Mouse (Mus musculus) hindbrain, embryonic 16.5 days (tissue): ENCODE measurements around the gene Rprd2. TPM values are rescaled to one million over a fixed set of nuclear protein-coding genes. Genes with fewer than 3 reads are reported as not detected.

Experiments
- ATAC-seq: fragments of 200-750 bp; cut with Nextera tagmentation; 2 replicates; pipeline ENCODE4 v1.8.0; 2017; ENCODE audit warnings: moderate TSS enrichment, moderate library complexity
- H3K27ac ChIP-seq: fragments of 300-500 bp; sonication (generic); 2 replicates; pipeline ENCODE4 v1.5.1; 2014; ENCODE audit warnings: low read depth, mild to moderate bottlenecking, control low read depth, low read length, moderate library complexity
- H3K27me3 ChIP-seq: fragments of 300-500 bp; sonication (generic); replicated peaks from 2 replicates; pipeline ENCODE4 v1.6.1; 2014; ENCODE audit warnings: low read length; ENCODE audit not compliant: control insufficient read depth, insufficient read depth
- H3K36me3 ChIP-seq: fragments of 300-500 bp; sonication (generic); 2 replicates; pipeline ENCODE4 v1.6.1; 2014; ENCODE audit warnings: mild to moderate bottlenecking, low read length, moderate library complexity, mixed read lengths; ENCODE audit not compliant: control insufficient read depth, insufficient read depth
- H3K4me1 ChIP-seq: fragments of 300-500 bp; sonication (generic); 2 replicates; pipeline ENCODE4 v1.6.1; 2014; ENCODE audit warnings: low read depth, low read length; ENCODE audit not compliant: control insufficient read depth, insufficient read depth
- H3K4me2 ChIP-seq: fragments of 300-500 bp; sonication (generic); 2 replicates; pipeline ENCODE4 v1.6.1; 2014; ENCODE audit warnings: mild to moderate bottlenecking, low read length, control low read depth, moderate library complexity
- H3K4me3 ChIP-seq: fragments of 300-500 bp; sonication (generic); 2 replicates; pipeline ENCODE4 v1.5.1; 2014; ENCODE audit warnings: mild to moderate bottlenecking, low read length, control low read depth, moderate library complexity
- H3K9ac ChIP-seq: fragments of 300-500 bp; sonication (generic); 2 replicates; pipeline ENCODE4 v1.6.1; 2014; ENCODE audit warnings: low read depth, mild to moderate bottlenecking, control low read depth, low read length, moderate library complexity
- H3K9me3 ChIP-seq: fragments of 300-500 bp; sonication (generic); 2 replicates; pipeline ENCODE4 v1.6.1; 2014; ENCODE audit warnings: mild to moderate bottlenecking, low read length, moderate library complexity; ENCODE audit not compliant: control insufficient read depth
- WGBS: fragments of 180-500 bp; shearing (Covaris S2); extraction: QIAGEN DNeasy Blood & Tissue Kit; methylation state at CpG from one replicate; pipeline ENCODE4 v1.1.7; 2014; 5-methylcytosine and 5-hydroxymethylcytosine counted together
- polyA plus RNA-seq: library from polyadenylated mRNA; unstranded; fragments of >200 nt; fragmentation: Nextera tagmentation; extraction: Ambion mirVana; gene quantifications from 2 replicates; pipeline ENCODE4 v1.2.1, GENCODE M21; 2015

The Rprd2 gene
- 17.6 and 18.7 TPM in 2 replicates for polyA plus RNA-seq

GRCm38 (mm10) chr3:95818571-95819288 lies at the start of gene Rprd2:
Gene Rprd2, minus strand, starts transcription at chr3:95818863.
- WGBS, result under 1% methylated on average over 56 of the region's 60 CpGs
- peak within 1 kb of the TSS; percentile 83 for H3K9ac ChIP-seq
- H3K4me2 ChIP-seq, result peak within 1 kb of the TSS; percentile 74
- H3K27me3 ChIP-seq, result no peaks in the 10 kb centered on the region
- peak within 1 kb of the TSS; percentile 55 for H3K4me3 ChIP-seq
- H3K9me3 ChIP-seq, result no peaks in the 10 kb centered on the region
- peaks cover 22% of the 10 kb centered on the region for H3K4me1 ChIP-seq
- H3K27ac ChIP-seq, result peak within 1 kb of the TSS; percentile 99
- no peaks in the 10 kb centered on the region for H3K36me3 ChIP-seq
- peak; percentile 41 for ATAC-seq

DNA sequence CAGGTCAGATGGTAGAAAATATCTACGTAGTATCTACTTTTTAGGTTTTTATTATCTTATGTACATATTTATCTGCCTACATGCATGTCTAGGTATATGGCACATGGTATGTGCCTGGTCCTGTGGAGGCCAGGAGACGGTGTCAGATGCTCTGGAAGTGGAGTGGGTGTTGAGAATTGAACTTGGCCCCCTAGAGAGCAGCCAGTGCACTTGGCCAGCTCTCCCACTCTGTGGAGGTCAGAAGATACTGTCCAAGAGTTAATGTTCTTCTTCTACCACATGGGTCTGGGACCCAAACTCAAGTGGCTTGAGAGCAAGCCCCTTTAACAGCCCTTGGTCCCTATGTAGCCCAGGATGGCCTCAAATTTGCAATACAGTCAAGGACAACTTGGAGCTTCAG lies 48.7 kb upstream of the Rprd2 start:
- Histone ChIP-seq H3K4me1 (peaks cover 10% of the 10 kb centered on the region), H3K4me3 (no peak overlapping the region), H3K36me3 (peaks cover 6% of the 10 kb centered on the region; the same call in 1 of the 2 replicates), H3K9me3 (no peaks in the 10 kb centered on the region), H3K27ac (no peak overlapping the region), H3K4me2 (no peak overlapping the region), H3K27me3 (no peaks in the 10 kb centered on the region), H3K9ac (no peak overlapping the region)
- WGBS, result 93% methylated on average over 2 of the region's 2 CpGs
- no peak for ATAC-seq

GRCm38 (mm10) chr3:95866071-95866470 lies 47.4 kb upstream of the Rprd2 start:
- no peaks in the 10 kb centered on the region for H3K27me3 ChIP-seq
- no peak overlapping the region for H3K27ac ChIP-seq
- no peak overlapping the region for H3K4me2 ChIP-seq
- H3K36me3 ChIP-seq, result peaks cover 6% of the 10 kb centered on the region; the same call in 1 of the 2 replicates
- 90% methylated on average over 5 of the region's 5 CpGs for WGBS
- no peaks in the 10 kb centered on the region for H3K9me3 ChIP-seq
- peaks cover 5% of the 10 kb centered on the region for H3K4me1 ChIP-seq
- no peak overlapping the region for H3K9ac ChIP-seq
- ATAC-seq, result no peak
- no peak overlapping the region for H3K4me3 ChIP-seq

- Histone ChIP-seq H3K36me3 (peaks cover 6% of the 10 kb centered on the region; the same call in 1 of the 2 replicates), H3K9ac (no peak overlapping the region), H3K4me3 (no peak overlapping the region), H3K4me1 (peaks cover 3% of the 10 kb centered on the region), H3K27ac (no peak overlapping the region), H3K4me2 (no peak overlapping the region), H3K27me3 (no peaks in the 10 kb centered on the region), H3K9me3 (no peaks in the 10 kb centered on the region)
- 89% methylated on average over 20 of the region's 20 CpGs for WGBS
- ATAC-seq, result no peak
These were observed 46.9 kb upstream of the Rprd2 start for GRCm38 (mm10) chr3:95865571-95865970.

GRCm38 (mm10) chr3:95865050-95865449 lies 46.4 kb upstream of the Rprd2 start:
- Histone ChIP-seq H3K4me3 (no peak overlapping the region), H3K9ac (no peak overlapping the region), H3K36me3 (peaks cover 6% of the 10 kb centered on the region; the same call in 1 of the 2 replicates), H3K9me3 (no peaks in the 10 kb centered on the region), H3K4me1 (no peaks in the 10 kb centered on the region), H3K4me2 (no peak overlapping the region), H3K27ac (no peak overlapping the region), H3K27me3 (no peaks in the 10 kb centered on the region)
- 87% methylated on average over 5 of the region's 5 CpGs for WGBS
- no peak for ATAC-seq

- 86% methylated on average over 7 of the region's 7 CpGs for WGBS
- H3K4me1 ChIP-seq, result no peaks in the 10 kb centered on the region
- ATAC-seq, result no peak
- H3K9me3 ChIP-seq, result no peaks in the 10 kb centered on the region
- H3K4me3 ChIP-seq, result no peak overlapping the region
- H3K36me3 ChIP-seq, result peaks cover 4% of the 10 kb centered on the region; the same call in 1 of the 2 replicates
- no peaks in the 10 kb centered on the region for H3K27me3 ChIP-seq
- H3K9ac ChIP-seq, result no peak overlapping the region
- no peak overlapping the region for H3K27ac ChIP-seq
- no peak overlapping the region for H3K4me2 ChIP-seq
These were observed 44.9 kb upstream of the Rprd2 start for GRCm38 (mm10) chr3:95863578-95863977.

GRCm38 (mm10) chr3:95861796-95862195 lies 43.1 kb upstream of the Rprd2 start:
- WGBS, result 35% methylated on average over 2 of the region's 2 CpGs
- Histone ChIP-seq H3K36me3 (peaks cover 4% of the 10 kb centered on the region; the same call in 1 of the 2 replicates), H3K4me2 (no peak overlapping the region), H3K4me3 (no peak overlapping the region), H3K9ac (no peak overlapping the region), H3K27me3 (no peaks in the 10 kb centered on the region), H3K4me1 (no peaks in the 10 kb centered on the region), H3K27ac (no peak overlapping the region), H3K9me3 (no peaks in the 10 kb centered on the region)
- ATAC-seq, result 0 out of 2 replicates have a peak, but pooled peaks have one; percentile 63

GRCm38 (mm10) chr3:95861216-95861615 lies 42.6 kb upstream of the Rprd2 start:
- no peak for ATAC-seq
- H3K9me3 ChIP-seq, result no peaks in the 10 kb centered on the region
- H3K4me3 ChIP-seq, result no peak overlapping the region
- peaks cover 4% of the 10 kb centered on the region; the same call in 1 of the 2 replicates for H3K36me3 ChIP-seq
- no peak overlapping the region for H3K27ac ChIP-seq
- WGBS, result 77% methylated on average over 10 of the region's 10 CpGs
- peaks cover 1% of the 10 kb centered on the region; the same call in 1 of the 2 replicates for H3K4me1 ChIP-seq
- H3K9ac ChIP-seq, result no peak overlapping the region
- no peaks in the 10 kb centered on the region for H3K27me3 ChIP-seq
- H3K4me2 ChIP-seq, result no peak overlapping the region

DNA sequence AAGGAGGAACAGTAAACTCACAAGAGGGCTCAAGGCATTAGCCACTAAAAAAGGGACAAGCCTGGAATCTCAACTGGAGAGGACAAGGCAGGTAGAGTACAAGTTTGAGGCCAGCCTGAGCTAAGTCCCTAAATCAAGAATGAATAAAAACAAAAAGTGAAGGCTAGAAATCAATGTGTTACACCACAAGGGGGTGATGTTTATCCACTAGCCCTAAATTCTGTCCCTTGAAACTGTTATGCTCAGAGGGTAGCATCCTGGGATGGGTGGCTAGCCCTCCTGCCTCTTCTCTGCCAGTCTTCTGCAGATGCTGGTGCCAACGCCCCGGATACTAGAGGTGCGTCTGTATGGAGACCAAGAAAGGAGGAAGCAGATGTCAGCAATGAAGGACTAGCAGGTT lies 41.7 kb upstream of the Rprd2 start:
- H3K4me1 ChIP-seq, result peaks cover 2% of the 10 kb centered on the region; the same call in 1 of the 2 replicates
- H3K4me3 ChIP-seq, result no peak overlapping the region
- H3K36me3 ChIP-seq, result peaks cover 4% of the 10 kb centered on the region; the same call in 1 of the 2 replicates
- no peak overlapping the region for H3K9ac ChIP-seq
- ATAC-seq, result no peak
- 90% methylated on average over 3 of the region's 3 CpGs for WGBS
- H3K9me3 ChIP-seq, result no peaks in the 10 kb centered on the region
- H3K27ac ChIP-seq, result no peak overlapping the region
- no peaks in the 10 kb centered on the region for H3K27me3 ChIP-seq
- H3K4me2 ChIP-seq, result no peak overlapping the region
